Mouse (Mus musculus): ENCODE results near the gene Gnat2. TPM values are rescaled to one million over a fixed set of nuclear protein-coding genes. Genes with fewer than 3 reads are reported as not detected.

The Gnat2 gene
- total and polyA plus RNA-seq, 2 experiments from 2014 or later: 0.25 TPM; not detected in 1

- no peak overlapping the region for H3K9ac ChIP-seq (replicated peaks; ENCODE audit: low read length)
- TF ChIP-seq CTCF (IDR thresholded peaks at IDR 0.05; ENCODE audit: low read depth): no peak
- no peaks in the 10 kb centered on the region for H3K4me1 ChIP-seq (ENCODE audit: insufficient read depth, low read length)
- 81% methylated on average over 1 of the region's 1 CpGs for WGBS
- DNase-seq (ENCODE audit: low spot score): no peak
- no peaks in the 10 kb centered on the region for H3K9me3 ChIP-seq (ENCODE audit: low read length)
- no peaks in the 10 kb centered on the region for H3K27me3 ChIP-seq (ENCODE audit: insufficient read depth, low read length)
- H3K4me3 ChIP-seq (ENCODE audit: low read length): no peak overlapping the region
- no peak for ATAC-seq
- H3K27ac ChIP-seq: no peak overlapping the region
- no peak overlapping the region for H3K4me2 ChIP-seq (ENCODE audit: low read depth, low read length)
- no peaks in the 10 kb centered on the region for H3K36me3 ChIP-seq (ENCODE audit: insufficient read depth, low read length)
Observed at GRCm38 (mm10) chr3:108132484-108132883, 39.9 kb downstream of the Gnat2 start.

- H3K4me1 ChIP-seq (ENCODE audit: insufficient read depth, low read length): no peaks in the 10 kb centered on the region
- H3K9me3 ChIP-seq (ENCODE audit: low read length): no peaks in the 10 kb centered on the region
- no peaks in the 10 kb centered on the region for H3K27me3 ChIP-seq (ENCODE audit: insufficient read depth, low read length)
- no peak overlapping the region for H3K9ac ChIP-seq (replicated peaks; ENCODE audit: low read length)
- WGBS: 43% methylated on average over 11 of the region's 11 CpGs
- H3K4me2 ChIP-seq (ENCODE audit: low read depth, low read length): no peak overlapping the region
- DNase-seq (ENCODE audit: low spot score) (peak; percentile 51), ATAC-seq (0 out of 2 replicates have a peak, but pooled peaks have one; percentile 62)
- no peak overlapping the region; the same call in 1 of the 2 replicates for H3K27ac ChIP-seq
- H3K4me3 ChIP-seq (ENCODE audit: low read length): no peak overlapping the region
- no peaks in the 10 kb centered on the region for H3K36me3 ChIP-seq (ENCODE audit: insufficient read depth, low read length)
- TF ChIP-seq CTCF (IDR thresholded peaks at IDR 0.05; ENCODE audit: low read depth): no peak
Observed at GRCm38 (mm10) chr3:108134701-108135100, 42.1 kb downstream of the Gnat2 start.

- no peak for ATAC-seq
- H3K27me3 ChIP-seq (ENCODE audit: insufficient read depth, low read length): no peaks in the 10 kb centered on the region
- H3K36me3 ChIP-seq (ENCODE audit: insufficient read depth, low read length): no peaks in the 10 kb centered on the region
- no peak overlapping the region for H3K4me2 ChIP-seq (ENCODE audit: low read depth, low read length)
- H3K4me3 ChIP-seq (ENCODE audit: low read length): no peak overlapping the region
- no peaks in the 10 kb centered on the region; the same call in 1 of the 2 replicates for H3K4me1 ChIP-seq (ENCODE audit: insufficient read depth, low read length)
- no peak overlapping the region for H3K9ac ChIP-seq (replicated peaks; ENCODE audit: low read length)
- H3K9me3 ChIP-seq (ENCODE audit: low read length): no peaks in the 10 kb centered on the region
- DNase-seq (ENCODE audit: low spot score): no peak
- H3K27ac ChIP-seq: no peak overlapping the region
- TF ChIP-seq CTCF (IDR thresholded peaks at IDR 0.05; ENCODE audit: low read depth): no peak
- 85% methylated on average over 1 of the region's 1 CpGs for WGBS
Observed at GRCm38 (mm10) chr3:108139113-108139512, 46.5 kb downstream of the Gnat2 start.

- Histone ChIP-seq H3K4me3 (ENCODE audit: low read length) (no peak overlapping the region), H3K9me3 (ENCODE audit: low read length) (no peaks in the 10 kb centered on the region), H3K27me3 (ENCODE audit: insufficient read depth, low read length) (no peaks in the 10 kb centered on the region), H3K9ac (replicated peaks; ENCODE audit: low read length) (no peak overlapping the region), H3K4me1 (ENCODE audit: insufficient read depth, low read length) (no peaks in the 10 kb centered on the region; the same call in 1 of the 2 replicates), H3K4me2 (ENCODE audit: low read depth, low read length) (no peak overlapping the region), H3K36me3 (ENCODE audit: insufficient read depth, low read length) (no peaks in the 10 kb centered on the region), H3K27ac (no peak overlapping the region)
- ATAC-seq (no peak), DNase-seq (ENCODE audit: low spot score) (no peak)
- no peak for TF ChIP-seq CTCF (IDR thresholded peaks at IDR 0.05; ENCODE audit: low read depth)
- 82% methylated on average over 4 of the region's 4 CpGs for WGBS
Observed at GRCm38 (mm10) chr3:108140786-108141185, 48.2 kb downstream of the Gnat2 start.

GRCm38 (mm10) chr3:108145534-108146445, 53.2 kb downstream of the Gnat2 start, which contains the start of gene Gnai3:
Gene Gnai3, minus strand, starts transcription at chr3:108146146.
- Histone ChIP-seq H3K36me3 (ENCODE audit: insufficient read depth, low read length) (no peaks in the 10 kb centered on the region), H3K9me3 (ENCODE audit: low read length) (no peaks in the 10 kb centered on the region), H3K27me3 (ENCODE audit: insufficient read depth, low read length) (no peaks in the 10 kb centered on the region), H3K27ac (peak within 1 kb of the TSS; percentile 91), H3K4me2 (ENCODE audit: low read depth, low read length) (peak within 1 kb of the TSS; percentile 59), H3K4me1 (ENCODE audit: insufficient read depth, low read length) (no peaks in the 10 kb centered on the region; the same call in 1 of the 2 replicates), H3K4me3 (ENCODE audit: low read length) (peak within 1 kb of the TSS; percentile 89), H3K9ac (replicated peaks; ENCODE audit: low read length) (peak within 1 kb of the TSS; percentile 91)
- peak; percentile 51 for TF ChIP-seq CTCF (IDR thresholded peaks at IDR 0.05; ENCODE audit: low read depth)
- peak; percentile 94 for ATAC-seq
- WGBS: under 1% methylated on average over 63 of the region's 63 CpGs
- peak; percentile 96 for DNase-seq (ENCODE audit: low spot score)

GRCm38 (mm10) chr3:108146671-108147070, 54.1 kb downstream of the Gnat2 start:
- no peaks in the 10 kb centered on the region for H3K27me3 ChIP-seq (ENCODE audit: insufficient read depth, low read length)
- TF ChIP-seq CTCF (IDR thresholded peaks at IDR 0.05; ENCODE audit: low read depth): no peak
- ATAC-seq: no peak
- H3K4me1 ChIP-seq (ENCODE audit: insufficient read depth, low read length): no peaks in the 10 kb centered on the region; the same call in 1 of the 2 replicates
- no peaks in the 10 kb centered on the region for H3K9me3 ChIP-seq (ENCODE audit: low read length)
- DNase-seq (ENCODE audit: low spot score): no peak
- H3K36me3 ChIP-seq (ENCODE audit: insufficient read depth, low read length): no peaks in the 10 kb centered on the region; the same call in 1 of the 2 replicates
- peak overlapping the region; percentile 91; the same call in 1 of the 2 replicates for H3K9ac ChIP-seq (replicated peaks; ENCODE audit: low read length)
- WGBS: 62% methylated on average over 5 of the region's 5 CpGs
- H3K4me3 ChIP-seq (ENCODE audit: low read length): peak overlapping the region; percentile 89
- no peak overlapping the region for H3K27ac ChIP-seq
- peak overlapping the region; percentile 59 for H3K4me2 ChIP-seq (ENCODE audit: low read depth, low read length)
